Mouse (Mus musculus): ENCODE results near the gene Auts2. TPM values are rescaled to one million over a fixed set of nuclear protein-coding genes. Genes with fewer than 3 reads are reported as not detected.

Gene Auts2
- polyA plus RNA-seq, 1 experiment from 2014 or later = 32.6 TPM

GRCm38 (mm10) chr5:131798373-131798772 is 744.8 kb downstream of the Auts2 start:
- no peak overlapping the region for H3K9ac ChIP-seq (ENCODE audit: low read depth, low read length)
- 80% methylated on average over 5 of the region's 5 CpGs for WGBS
- peaks cover 14% of the 10 kb centered on the region for H3K4me1 ChIP-seq (ENCODE audit: control insufficient read depth, insufficient read depth, low read length)
- H3K36me3 ChIP-seq (ENCODE audit: control insufficient read depth, insufficient read depth, low read length) = no peaks in the 10 kb centered on the region
- H3K4me2 ChIP-seq (replicated peaks; ENCODE audit: low read depth, low read length) = no peak overlapping the region
- H3K27me3 ChIP-seq (ENCODE audit: control insufficient read depth, insufficient read depth, low read length) = no peaks in the 10 kb centered on the region
- no peak overlapping the region for H3K4me3 ChIP-seq (ENCODE audit: low read length)
- H3K9me3 ChIP-seq (ENCODE audit: control insufficient read depth, low read length) = no peaks in the 10 kb centered on the region
- H3K27ac ChIP-seq (ENCODE audit: low read depth, low read length) = no peak overlapping the region
- no peak for ATAC-seq (ENCODE audit: low FRiP score, low TSS enrichment)

GRCm38 (mm10) chr5:131797044-131797443 is 746.1 kb downstream of the Auts2 start:
- H3K27me3 ChIP-seq (ENCODE audit: control insufficient read depth, insufficient read depth, low read length) = no peaks in the 10 kb centered on the region
- no peaks in the 10 kb centered on the region for H3K36me3 ChIP-seq (ENCODE audit: control insufficient read depth, insufficient read depth, low read length)
- H3K4me3 ChIP-seq (ENCODE audit: low read length) = no peak overlapping the region
- peaks cover 6% of the 10 kb centered on the region for H3K4me1 ChIP-seq (ENCODE audit: control insufficient read depth, insufficient read depth, low read length)
- H3K9me3 ChIP-seq (ENCODE audit: control insufficient read depth, low read length) = no peaks in the 10 kb centered on the region
- no peak overlapping the region for H3K4me2 ChIP-seq (replicated peaks; ENCODE audit: low read depth, low read length)
- no peak for ATAC-seq (ENCODE audit: low FRiP score, low TSS enrichment)
- H3K27ac ChIP-seq (ENCODE audit: low read depth, low read length) = no peak overlapping the region
- no peak overlapping the region for H3K9ac ChIP-seq (ENCODE audit: low read depth, low read length)

GRCm38 (mm10) chr5:131794411-131795133 is 748.6 kb downstream of the Auts2 start:
- WGBS = 60% methylated on average over 18 of the region's 18 CpGs

GRCm38 (mm10) chr5:131789601-131790000 is 753.5 kb downstream of the Auts2 start:
- H3K4me2 ChIP-seq (replicated peaks; ENCODE audit: low read depth, low read length) = no peak overlapping the region
- no peaks in the 10 kb centered on the region for H3K27me3 ChIP-seq (ENCODE audit: control insufficient read depth, insufficient read depth, low read length)
- H3K27ac ChIP-seq (ENCODE audit: low read depth, low read length) = no peak overlapping the region
- ATAC-seq (ENCODE audit: low FRiP score, low TSS enrichment) = no peak
- H3K4me3 ChIP-seq (ENCODE audit: low read length) = no peak overlapping the region
- H3K9me3 ChIP-seq (ENCODE audit: control insufficient read depth, low read length) = no peaks in the 10 kb centered on the region
- H3K36me3 ChIP-seq (ENCODE audit: control insufficient read depth, insufficient read depth, low read length) = no peaks in the 10 kb centered on the region
- WGBS = 16% methylated on average over 8 of the region's 8 CpGs
- peaks cover 6% of the 10 kb centered on the region; the same call in 1 of the 2 replicates for H3K4me1 ChIP-seq (ENCODE audit: control insufficient read depth, insufficient read depth, low read length)
- H3K9ac ChIP-seq (ENCODE audit: low read depth, low read length) = no peak overlapping the region

More at GRCm38 (mm10) chr5:131794411-131795133, 748.6 kb downstream of the Auts2 start:
- Histone ChIP-seq H3K27ac (ENCODE audit: low read depth, low read length) (no peak overlapping the region), H3K9ac (ENCODE audit: low read depth, low read length) (no peak overlapping the region), H3K36me3 (ENCODE audit: control insufficient read depth, insufficient read depth, low read length) (no peaks in the 10 kb centered on the region), H3K4me3 (ENCODE audit: low read length) (no peak overlapping the region), H3K4me2 (replicated peaks; ENCODE audit: low read depth, low read length) (no peak overlapping the region), H3K27me3 (ENCODE audit: control insufficient read depth, insufficient read depth, low read length) (no peaks in the 10 kb centered on the region), H3K4me1 (ENCODE audit: control insufficient read depth, insufficient read depth, low read length) (peaks cover 5% of the 10 kb centered on the region; the same call in 1 of the 2 replicates), H3K9me3 (ENCODE audit: control insufficient read depth, low read length) (no peaks in the 10 kb centered on the region)
- no peak for ATAC-seq (ENCODE audit: low FRiP score, low TSS enrichment)

GRCm38 (mm10) chr5:131788008-131788407 is 755.1 kb downstream of the Auts2 start:
- no peaks in the 10 kb centered on the region for H3K36me3 ChIP-seq (ENCODE audit: control insufficient read depth, insufficient read depth, low read length)
- no peak for ATAC-seq (ENCODE audit: low FRiP score, low TSS enrichment)
- no peak overlapping the region for H3K9ac ChIP-seq (ENCODE audit: low read depth, low read length)
- no peaks in the 10 kb centered on the region for H3K9me3 ChIP-seq (ENCODE audit: control insufficient read depth, low read length)
- H3K4me1 ChIP-seq (ENCODE audit: control insufficient read depth, insufficient read depth, low read length) = peaks cover 6% of the 10 kb centered on the region; the same call in 1 of the 2 replicates
- 69% methylated on average over 6 of the region's 6 CpGs for WGBS
- H3K27me3 ChIP-seq (ENCODE audit: control insufficient read depth, insufficient read depth, low read length) = no peaks in the 10 kb centered on the region
- no peak overlapping the region for H3K4me2 ChIP-seq (replicated peaks; ENCODE audit: low read depth, low read length)
- H3K27ac ChIP-seq (ENCODE audit: low read depth, low read length) = no peak overlapping the region
- no peak overlapping the region for H3K4me3 ChIP-seq (ENCODE audit: low read length)

- 67% methylated on average over 3 of the region's 3 CpGs for WGBS
- no peak for ATAC-seq (ENCODE audit: low FRiP score, low TSS enrichment)
Observed at GRCm38 (mm10) chr5:131783241-131783640, 759.9 kb downstream of the Auts2 start.

GRCm38 (mm10) chr5:131781063-131781462 is 762.1 kb downstream of the Auts2 start:
- Histone ChIP-seq H3K27me3 (ENCODE audit: control insufficient read depth, insufficient read depth, low read length) (no peaks in the 10 kb centered on the region), H3K4me1 (ENCODE audit: control insufficient read depth, insufficient read depth, low read length) (no peaks in the 10 kb centered on the region), H3K4me2 (replicated peaks; ENCODE audit: low read depth, low read length) (no peak overlapping the region), H3K9ac (ENCODE audit: low read depth, low read length) (no peak overlapping the region), H3K27ac (ENCODE audit: low read depth, low read length) (no peak overlapping the region), H3K9me3 (ENCODE audit: control insufficient read depth, low read length) (no peaks in the 10 kb centered on the region), H3K4me3 (ENCODE audit: low read length) (no peak overlapping the region), H3K36me3 (ENCODE audit: control insufficient read depth, insufficient read depth, low read length) (no peaks in the 10 kb centered on the region)
- WGBS = 80% methylated on average over 14 of the region's 14 CpGs
- no peak for ATAC-seq (ENCODE audit: low FRiP score, low TSS enrichment)

More at GRCm38 (mm10) chr5:131783241-131783640, 759.9 kb downstream of the Auts2 start:
- Histone ChIP-seq H3K4me3 (ENCODE audit: low read length) (no peak overlapping the region), H3K4me2 (replicated peaks; ENCODE audit: low read depth, low read length) (no peak overlapping the region), H3K27me3 (ENCODE audit: control insufficient read depth, insufficient read depth, low read length) (no peaks in the 10 kb centered on the region), H3K4me1 (ENCODE audit: control insufficient read depth, insufficient read depth, low read length) (no peaks in the 10 kb centered on the region), H3K27ac (ENCODE audit: low read depth, low read length) (no peak overlapping the region), H3K9ac (ENCODE audit: low read depth, low read length) (no peak overlapping the region), H3K9me3 (ENCODE audit: control insufficient read depth, low read length) (no peaks in the 10 kb centered on the region), H3K36me3 (ENCODE audit: control insufficient read depth, insufficient read depth, low read length) (no peaks in the 10 kb centered on the region)

- Histone ChIP-seq H3K27ac (ENCODE audit: low read depth, low read length) (no peak overlapping the region), H3K4me1 (ENCODE audit: control insufficient read depth, insufficient read depth, low read length) (peaks cover 10% of the 10 kb centered on the region), H3K27me3 (ENCODE audit: control insufficient read depth, insufficient read depth, low read length) (no peaks in the 10 kb centered on the region), H3K4me2 (replicated peaks; ENCODE audit: low read depth, low read length) (no peak overlapping the region), H3K4me3 (ENCODE audit: low read length) (no peak overlapping the region), H3K36me3 (ENCODE audit: control insufficient read depth, insufficient read depth, low read length) (no peaks in the 10 kb centered on the region), H3K9me3 (ENCODE audit: control insufficient read depth, low read length) (no peaks in the 10 kb centered on the region), H3K9ac (ENCODE audit: low read depth, low read length) (no peak overlapping the region)
- no peak for ATAC-seq (ENCODE audit: low FRiP score, low TSS enrichment)
Observed at GRCm38 (mm10) chr5:131779171-131779570, 764.0 kb downstream of the Auts2 start.

- Histone ChIP-seq H3K27ac (ENCODE audit: low read depth, low read length) (no peak overlapping the region), H3K4me1 (ENCODE audit: control insufficient read depth, insufficient read depth, low read length) (peaks cover 10% of the 10 kb centered on the region), H3K4me3 (ENCODE audit: low read length) (no peak overlapping the region), H3K27me3 (ENCODE audit: control insufficient read depth, insufficient read depth, low read length) (no peaks in the 10 kb centered on the region), H3K4me2 (replicated peaks; ENCODE audit: low read depth, low read length) (no peak overlapping the region), H3K9ac (ENCODE audit: low read depth, low read length) (no peak overlapping the region), H3K9me3 (ENCODE audit: control insufficient read depth, low read length) (no peaks in the 10 kb centered on the region), H3K36me3 (ENCODE audit: control insufficient read depth, insufficient read depth, low read length) (no peaks in the 10 kb centered on the region)
- 15% methylated on average over 5 of the region's 5 CpGs for WGBS
- peak; percentile 38; the same call in 1 of the 2 replicates for ATAC-seq (ENCODE audit: low FRiP score, low TSS enrichment)
Observed at GRCm38 (mm10) chr5:131775672-131776071, 767.5 kb downstream of the Auts2 start.

All from kidney, embryonic 14.5 days (tissue).